Comparison of ENCODE assay signal across 8 mouse cellular contexts in genomic region chr7:28766173-28766879, GRCm38 (mm10). TPM values are rescaled to one million over a fixed set of nuclear protein-coding genes. Genes with fewer than 3 reads are reported as not detected.
DNase-seq lines count a peak whose midpoint lies in the region; ATAC-seq lines count a peak whose summit lies in the region.

Gene Sirt2 (plus strand): TSS chr7:28766735.

- peak within 1 kb of the TSS; percentile 93 for H3K4me3 ChIP-seq in brown adipose tissue, adult 24 weeks (ENCODE audit: insufficient read depth, low read depth, low read length)
- peak within 1 kb of the TSS; percentile 86 for H3K4me3 ChIP-seq in heart, embryonic 13.5 days
- H3K4me3 ChIP-seq in liver, embryonic 12.5 days: peak within 1 kb of the TSS; percentile 84
- H3K4me3 ChIP-seq in stomach, embryonic 15.5 days (replicated peaks): peak within 1 kb of the TSS; percentile 88

- 0% methylated on average over 45 of the region's 45 CpGs for WGBS in heart, embryonic 13.5 days
- 1% methylated on average over 45 of the region's 45 CpGs for WGBS in liver, embryonic 12.5 days (ENCODE audit: insufficient replicate concordance)
- WGBS in stomach, embryonic 15.5 days: under 1% methylated on average over 45 of the region's 45 CpGs

- peak; percentile 97 for DNase-seq in CD4-positive, CD25-positive, alpha-beta regulatory T cell, adult 2 months (ENCODE audit: low read depth, low spot score)
- peak; percentile 96 for DNase-seq in fat pad, adult 2 months (ENCODE audit: extremely low read depth, low read depth, low spot score)
- peak; percentile 97 for DNase-seq in kidney, postnatal 10 days
- peak; percentile 98 to 99 for DNase-seq in natural killer cell, adult 2 months (ENCODE audit: low spot score in 2 of 2)

- no peaks in the 10 kb centered on the region for H3K27me3 ChIP-seq in heart, embryonic 13.5 days (replicated peaks)
- H3K27me3 ChIP-seq in liver, embryonic 12.5 days (replicated peaks): no peaks in the 10 kb centered on the region
- H3K27me3 ChIP-seq in stomach, embryonic 15.5 days (replicated peaks): no peaks in the 10 kb centered on the region

- peak within 1 kb of the TSS; percentile 92 for H3K9ac ChIP-seq in heart, embryonic 13.5 days
- H3K9ac ChIP-seq in liver, embryonic 12.5 days: peak within 1 kb of the TSS; percentile 84
- peak within 1 kb of the TSS; percentile 54 for H3K9ac ChIP-seq in stomach, embryonic 15.5 days

- H3K4me2 ChIP-seq in heart, embryonic 13.5 days: peak within 1 kb of the TSS; percentile 80
- H3K4me2 ChIP-seq in liver, embryonic 12.5 days: peak within 1 kb of the TSS; percentile 79
- H3K4me2 ChIP-seq in stomach, embryonic 15.5 days: peak within 1 kb of the TSS; percentile 68

- H3K9me3 ChIP-seq in heart, embryonic 13.5 days: no peaks in the 10 kb centered on the region
- H3K9me3 ChIP-seq in liver, embryonic 12.5 days (replicated peaks): no peaks in the 10 kb centered on the region
- H3K9me3 ChIP-seq in stomach, embryonic 15.5 days: no peaks in the 10 kb centered on the region

- peaks cover 10% of the 10 kb centered on the region for H3K36me3 ChIP-seq in heart, embryonic 13.5 days
- peaks cover 20% of the 10 kb centered on the region for H3K36me3 ChIP-seq in liver, embryonic 12.5 days
- peaks cover 7% of the 10 kb centered on the region; the same call in 1 of the 2 replicates for H3K36me3 ChIP-seq in stomach, embryonic 15.5 days

- peak; percentile 94 for ATAC-seq in heart, embryonic 13.5 days (ENCODE audit: extremely low read depth, insufficient number of reproducible peaks, low FRiP score, low TSS enrichment)
- ATAC-seq in liver, embryonic 12.5 days: peak; percentile 96
- peak; percentile 97 for ATAC-seq in stomach, embryonic 15.5 days (ENCODE audit: insufficient read depth, low FRiP score, low read depth)

- peaks cover 6% of the 10 kb centered on the region for H3K4me1 ChIP-seq in brown adipose tissue, adult 24 weeks (ENCODE audit: control insufficient read depth, insufficient read depth, insufficient read length, low read length)
- H3K4me1 ChIP-seq in heart, embryonic 13.5 days: peaks cover 18% of the 10 kb centered on the region
- H3K4me1 ChIP-seq in liver, embryonic 12.5 days: peaks cover 53% of the 10 kb centered on the region
- H3K4me1 ChIP-seq in stomach, embryonic 15.5 days: peaks cover 19% of the 10 kb centered on the region

- no peak within 1 kb of the TSS for H3K27ac ChIP-seq in brown adipose tissue, adult 24 weeks (replicated peaks; ENCODE audit: low read depth, low read length)
- H3K27ac ChIP-seq in heart, embryonic 13.5 days (replicated peaks): 0 out of 2 replicates have a peak within 1 kb of the TSS, but pooled peaks have one; percentile 24
- H3K27ac ChIP-seq in liver, embryonic 12.5 days: peak within 1 kb of the TSS; percentile 75
- H3K27ac ChIP-seq in stomach, embryonic 15.5 days: no peak within 1 kb of the TSS

RNA-seq across cellular contexts. Expression of gene Sirt2, which starts in this region (rescaled TPM):
- polyA plus RNA-seq in brown adipose tissue, adult 24 weeks (2012; ENCODE audit: insufficient read depth, insufficient read length, missing spikeins): 94.8 and 96.2 TPM in 2 replicates
- polyA plus RNA-seq in heart, embryonic 13.5 days (2015; fragmentation: Nextera tagmentation; extraction: Ambion mirVana): 48.9 and 51.5 TPM in 2 replicates
- 28.5 and 29.0 TPM in 2 replicates for polyA plus RNA-seq in liver, embryonic 12.5 days (2016; fragmentation: Nextera tagmentation; extraction: Ambion mirVana)
- polyA plus RNA-seq in stomach, embryonic 15.5 days (2015; fragmentation: Nextera tagmentation; extraction: Ambion mirVana): 56.9 and 57.8 TPM in 2 replicates

Comparison
In these comparisons a context has a peak if more than half of its experiments do, and no peak if none do; other contexts are left out.
1. H3K27ac ChIP-seq: peak in heart, embryonic 13.5 days (single experiment) and liver, embryonic 12.5 days (single experiment); none in brown adipose tissue, adult 24 weeks (single experiment) and stomach, embryonic 15.5 days (single experiment).
2. Peak in every context shown above with its lines, with median percentiles within 50 percentile points of each other: DNase-seq, H3K4me3 ChIP-seq, ATAC-seq, H3K4me2 ChIP-seq and H3K9ac ChIP-seq.